Mouse (Mus musculus) lung, adult 2 months (tissue): ENCODE measurements around the gene Atp2a2. TPM values are rescaled to one million over a fixed set of nuclear protein-coding genes. Genes with fewer than 3 reads are reported as not detected.
A peak's percentile ranks its signal among the peaks of the same experiment; 100 is the strongest.

Experiments
- DNase-seq: peaks from one replicate; pipeline ENCODE4 v3.0.0; 2022
- H3K4me1 ChIP-seq: fragments of 200-500 bp; 2 replicates; pipeline ENCODE4 v1.6.1; 2011; ENCODE audit warnings: low read length; ENCODE audit not compliant: control insufficient read depth, insufficient read depth
- H3K4me3 ChIP-seq: fragments of 200-500 bp; replicated peaks from 2 replicates; pipeline ENCODE3; 2011; ENCODE audit warnings: low read depth, mild to moderate bottlenecking, control low read depth, low read length; ENCODE audit errors: extremely low read depth
- CTCF ChIP-seq: fragments of 200-500 bp; IDR thresholded peaks from 2 replicates; pipeline ENCODE4 v1.5.1; 2011; ENCODE audit warnings: mild to moderate bottlenecking, low read length, control low read depth; ENCODE audit not compliant: insufficient read depth
- POLR2A ChIP-seq: fragments of 200-500 bp; IDR thresholded peaks from 2 replicates; pipeline ENCODE4 v1.6.1; 2011; ENCODE audit warnings: low read depth, mild to moderate bottlenecking, control low read depth, low read length, borderline replicate concordance; ENCODE audit errors: extremely low read depth
- WGBS: fragments of 180-500 bp; shearing (Covaris S2); methylation state at CpG from one replicate; pipeline ENCODE4 v1.1.7; 2018; 5-methylcytosine and 5-hydroxymethylcytosine counted together
- polyA plus RNA-seq: library from polyadenylated mRNA; depleted of rRNA; stranded (reverse); fragments of >200 nt; gene quantifications from 2 replicates; pipeline ENCODE4 v1.2.3, GENCODE M21; 2012

Gene Atp2a2
- polyA plus RNA-seq, 1 experiment: 126 TPM

DNA sequence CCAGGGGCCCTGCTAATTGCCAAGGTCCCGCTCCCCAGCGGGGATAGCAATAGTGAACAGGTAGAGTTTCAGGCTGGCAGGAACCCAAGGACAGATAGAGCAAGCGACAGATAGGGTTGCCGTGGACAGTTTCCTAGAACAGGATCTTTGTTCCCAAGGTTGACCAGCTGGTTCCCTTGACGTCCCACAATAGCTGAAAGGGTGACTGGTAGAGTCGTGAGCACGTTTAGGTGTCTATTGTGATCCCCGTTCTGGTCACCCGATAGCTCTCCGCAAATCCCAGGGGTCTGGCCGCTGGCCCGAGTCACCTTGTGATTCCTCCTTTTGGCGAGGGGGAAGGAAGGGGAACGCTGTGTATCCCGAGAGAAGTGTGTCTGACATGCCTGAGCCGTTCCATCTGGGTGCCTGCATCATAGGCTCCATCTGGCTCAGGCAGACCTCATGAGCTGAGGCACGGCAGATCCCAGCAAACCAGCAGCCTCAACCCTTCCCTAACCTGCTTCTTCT lies 8.7 kb upstream of the Atp2a2 start:
- Histone ChIP-seq H3K4me3 (no peak overlapping the region), H3K4me1 (no peaks in the 10 kb centered on the region)
- 64% methylated on average over 17 of the region's 17 CpGs for WGBS
- TF ChIP-seq CTCF (no peak), POLR2A (no peak)
- DNase-seq: no peak

DNA sequence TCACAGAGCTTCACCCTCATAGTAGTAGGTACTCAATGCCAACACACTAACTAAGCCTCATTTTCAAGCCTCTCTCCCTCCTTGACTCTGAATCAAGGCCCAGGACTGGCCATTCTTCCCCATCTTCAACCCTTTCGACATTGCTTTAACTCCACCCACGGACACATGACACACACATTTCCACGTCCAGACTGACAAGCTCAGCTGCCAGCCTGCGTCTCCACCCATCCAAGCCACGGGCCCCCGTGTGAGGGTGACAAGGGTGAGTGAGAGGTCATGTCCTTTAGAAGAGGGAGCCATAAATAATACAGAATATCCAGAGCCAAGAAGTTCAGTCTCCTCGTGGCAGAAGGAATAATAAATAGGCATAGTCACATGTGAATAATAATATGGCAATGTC lies 7.6 kb upstream of the Atp2a2 start:
- no peak overlapping the region for H3K4me3 ChIP-seq
- DNase-seq: no peak
- TF ChIP-seq CTCF: no peak
- no peak for TF ChIP-seq POLR2A
- WGBS: 32% methylated on average over 7 of the region's 7 CpGs
- H3K4me1 ChIP-seq: no peaks in the 10 kb centered on the region

- no peaks in the 10 kb centered on the region for H3K4me1 ChIP-seq
- 81% methylated on average over 11 of the region's 11 CpGs for WGBS
- no peak for TF ChIP-seq CTCF
- TF ChIP-seq POLR2A: no peak
- DNase-seq: no peak
- no peak overlapping the region for H3K4me3 ChIP-seq
Measured at GRCm38 (mm10) chr5:122508861-122509306, 6.9 kb upstream of the Atp2a2 start.

DNA sequence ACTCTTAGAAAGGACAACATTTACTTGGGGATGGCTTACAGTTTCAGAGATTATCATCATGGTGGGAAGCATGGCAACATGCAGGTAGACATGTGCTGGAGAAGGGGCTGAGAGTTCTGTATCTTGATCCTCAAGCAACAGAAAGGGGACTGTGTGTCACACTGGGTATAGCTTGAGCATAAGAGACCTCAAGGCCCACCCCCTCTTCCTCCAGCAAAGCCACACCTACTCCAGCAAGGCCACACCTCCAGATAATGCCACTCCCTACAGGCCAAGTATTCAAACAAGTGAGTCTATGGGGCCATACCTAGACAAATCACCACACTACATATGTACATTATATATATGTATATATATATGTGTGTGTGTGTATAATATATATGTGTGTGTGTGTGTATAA lies 5.4 kb upstream of the Atp2a2 start:
- Histone ChIP-seq H3K4me3 (no peak overlapping the region), H3K4me1 (0 out of 2 replicates have a peak, but pooled peaks cover 3% of the 10 kb centered on the region)
- DNase-seq: no peak
- no peak for TF ChIP-seq POLR2A
- TF ChIP-seq CTCF: no peak

GRCm38 (mm10) chr5:122506462-122506861 lies 4.4 kb upstream of the Atp2a2 start:
- WGBS: 86% methylated on average over 3 of the region's 3 CpGs
- TF ChIP-seq POLR2A: no peak
- TF ChIP-seq CTCF: no peak
- no peak for DNase-seq
- Histone ChIP-seq H3K4me3 (no peak overlapping the region), H3K4me1 (0 out of 2 replicates have a peak, but pooled peaks cover 3% of the 10 kb centered on the region)

GRCm38 (mm10) chr5:122505554-122505953 lies 3.5 kb upstream of the Atp2a2 start:
- H3K4me3 ChIP-seq: no peak overlapping the region
- H3K4me1 ChIP-seq: 0 out of 2 replicates have a peak, but pooled peaks cover 3% of the 10 kb centered on the region
- TF ChIP-seq POLR2A: no peak
- no peak for TF ChIP-seq CTCF
- 80% methylated on average over 5 of the region's 5 CpGs for WGBS
- DNase-seq: no peak

DNA sequence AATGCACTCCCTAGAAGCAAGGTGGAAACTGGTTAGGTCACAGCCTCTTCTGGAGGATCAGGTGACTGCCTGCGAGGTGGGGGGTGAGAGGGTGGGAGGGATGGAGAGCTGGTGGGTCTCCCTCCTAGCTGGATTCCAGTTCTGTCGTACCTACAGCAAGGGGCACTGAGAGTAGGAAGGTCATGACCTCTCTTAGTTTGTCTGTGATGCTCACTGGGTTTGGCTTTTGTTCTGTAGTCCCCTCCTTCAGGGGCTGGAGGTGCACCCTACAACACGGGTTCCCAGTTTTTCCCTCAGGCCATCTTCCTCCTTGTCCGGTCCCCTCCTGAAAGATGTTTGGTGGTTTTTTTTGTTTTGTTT lies 1.7 kb upstream of the Atp2a2 start:
- WGBS: 69% methylated on average over 4 of the region's 4 CpGs
- DNase-seq: no peak
- H3K4me1 ChIP-seq: peaks cover 7% of the 10 kb centered on the region

GRCm38 (mm10) chr5:122503015-122503759 lies 1.2 kb upstream of the Atp2a2 start:
- no peak for DNase-seq
- WGBS: 42% methylated on average over 15 of the region's 15 CpGs
- TF ChIP-seq POLR2A (no peak), CTCF (no peak)
- Histone ChIP-seq H3K4me1 (peaks cover 7% of the 10 kb centered on the region), H3K4me3 (peak overlapping the region; percentile 88)

More for the DNA sequence above, 1.7 kb upstream of the Atp2a2 start:
- H3K4me3 ChIP-seq: no peak overlapping the region
- TF ChIP-seq CTCF (no peak), POLR2A (no peak)

GRCm38 (mm10) chr5:122501101-122502076 lies 636 bp downstream of the Atp2a2 start:
- TF ChIP-seq POLR2A: no peak
- TF ChIP-seq CTCF: no peak
- peaks cover 10% of the 10 kb centered on the region for H3K4me1 ChIP-seq
- DNase-seq: peak; percentile 69
- H3K4me3 ChIP-seq: peak overlapping the region; percentile 96
- 1% methylated on average over 112 of the region's 113 CpGs for WGBS
